In genomic region chr10:85185639-85186498, GRCm38 (mm10) we compare ENCODE assay signal across 9 mouse cellular contexts. TPM values are rescaled to one million over a fixed set of nuclear protein-coding genes. Genes with fewer than 3 reads are reported as not detected.
A peak's percentile ranks its signal among the peaks of the same experiment; 100 is the strongest.
DNase-seq lines count a peak whose midpoint lies in the region; ATAC-seq and TF ChIP-seq lines count a peak whose summit lies in the region.
"Had no signal": no experiment of that assay in that cellular context is flagged by ENCODE, and none has a peak within 500 bp of the region (broad histone marks: within the 10 kb centered on the region; RNA-seq: fewer than 3 reads in every experiment).

No protein-coding gene starts in this region.

- ATAC-seq in hindbrain, postnatal 0 days = no peak
- ATAC-seq in liver, embryonic 15.5 days (ENCODE audit: insufficient read depth) = no peak

- peak overlapping the region; percentile 83 for H3K9ac ChIP-seq in hindbrain, postnatal 0 days (replicated peaks; ENCODE audit: low read length)
- H3K9ac ChIP-seq in liver, embryonic 15.5 days = 0 out of 2 replicates have a peak overlapping the region, but pooled peaks have one; percentile 30

- WGBS in forebrain, embryonic 10.5 days = 33% methylated on average over 14 of the region's 14 CpGs
- 26% methylated on average over 14 of the region's 14 CpGs for WGBS in hindbrain, postnatal 0 days
- WGBS in liver, embryonic 15.5 days (ENCODE audit: insufficient replicate concordance) = 21% methylated on average over 14 of the region's 14 CpGs

- no peaks in the 10 kb centered on the region for H3K36me3 ChIP-seq in forebrain, embryonic 10.5 days (replicated peaks)
- no peaks in the 10 kb centered on the region for H3K36me3 ChIP-seq in hindbrain, postnatal 0 days (ENCODE audit: insufficient read depth, low read length)
- H3K36me3 ChIP-seq in liver, embryonic 15.5 days (replicated peaks) = no peaks in the 10 kb centered on the region
- H3K36me3 ChIP-seq: G1E had no signal

- H3K4me1 ChIP-seq in forebrain, embryonic 10.5 days = peaks cover 24% of the 10 kb centered on the region
- H3K4me1 ChIP-seq in hindbrain, postnatal 0 days (ENCODE audit: insufficient read depth, low read length) = peaks cover 9% of the 10 kb centered on the region; the same call in 1 of the 2 replicates
- peaks cover 12% of the 10 kb centered on the region for H3K4me1 ChIP-seq in liver, embryonic 15.5 days (replicated peaks)

- H3K9me3 ChIP-seq in forebrain, embryonic 10.5 days = no peaks in the 10 kb centered on the region
- H3K9me3 ChIP-seq in hindbrain, postnatal 0 days (ENCODE audit: low read length) = no peaks in the 10 kb centered on the region
- no peaks in the 10 kb centered on the region for H3K9me3 ChIP-seq in liver, embryonic 15.5 days (replicated peaks)

- H3K4me2 ChIP-seq in hindbrain, postnatal 0 days (ENCODE audit: low read depth, low read length) = peak overlapping the region; percentile 91
- peak overlapping the region; percentile 83 for H3K4me2 ChIP-seq in liver, embryonic 15.5 days

- H3K4me3 ChIP-seq in forebrain, embryonic 10.5 days = peak overlapping the region; percentile 89
- peak overlapping the region; percentile 88 for H3K4me3 ChIP-seq in hindbrain, postnatal 0 days (ENCODE audit: low read length)
- peak overlapping the region; percentile 69 for H3K4me3 ChIP-seq in liver, embryonic 15.5 days (replicated peaks)

- peak; percentile 18 for DNase-seq in adrenal gland, postnatal 10 days
- no peak for DNase-seq in adrenal gland, adult 8-10 months
- DNase-seq in R1 (ENCODE audit: low read depth, low spot score) = peak; percentile 27
- no peak for DNase-seq in forebrain, embryonic 10.5 days (ENCODE audit: extremely low spot score, low spot score)
- DNase-seq in hindbrain, postnatal 0 days (ENCODE audit: low spot score) = peak; percentile 34
- DNase-seq in retina, embryonic 14.5 days (ENCODE audit: low spot score) = peak; percentile 55
- no peak for DNase-seq in T-cell, adult 2 months (ENCODE audit: low spot score)

- no peaks in the 10 kb centered on the region for H3K27me3 ChIP-seq in forebrain, embryonic 10.5 days (ENCODE audit: poor library complexity, severe bottlenecking)
- H3K27me3 ChIP-seq in hindbrain, postnatal 0 days (ENCODE audit: insufficient read depth, low read length) = no peaks in the 10 kb centered on the region
- H3K27me3 ChIP-seq in liver, embryonic 15.5 days = peaks cover 30% of the 10 kb centered on the region

- peak overlapping the region; percentile 97 for H3K27ac ChIP-seq in forebrain, embryonic 10.5 days
- H3K27ac ChIP-seq in hindbrain, postnatal 0 days = peak overlapping the region; percentile 86
- peak overlapping the region; percentile 78; the same call in 1 of the 2 replicates for H3K27ac ChIP-seq in liver, embryonic 15.5 days (replicated peaks)

- TF ChIP-seq CTCF in hindbrain, postnatal 0 days (IDR thresholded peaks at IDR 0.05; ENCODE audit: low read depth) = peak; percentile 46

RNA-seq across cellular contexts. Expression of gene Cry1, which starts 1.0 kb away (rescaled TPM):
- 10 to 100 TPM; 17.2 to 23.5 TPM for total RNA-seq in adrenal gland, postnatal 10 days (2021)
- total RNA-seq in adrenal gland, adult 8-10 months (2022) = 10 to 100 TPM in 2 of 4 experiments, 1 to 10 TPM in 2; 6.5 to 13.4 (median 9.2) TPM
- polyA plus RNA-seq in forebrain, embryonic 10.5 days (2016; fragmentation: Nextera tagmentation; extraction: Ambion mirVana) = 30.7 and 31.4 TPM in 2 replicates
- total RNA-seq in hindbrain, postnatal 0 days (2014; rRNA removed) = 14.6 and 16.3 TPM in 2 replicates
- 28.6 and 30.8 TPM in 2 replicates for polyA plus RNA-seq in hindbrain, postnatal 0 days (2015; fragmentation: Nextera tagmentation; extraction: Ambion mirVana)
- polyA plus RNA-seq in liver, embryonic 15.5 days (2015; fragmentation: Nextera tagmentation; extraction: Ambion mirVana) = 6.9 TPM in 2 replicates
- polyA plus RNA-seq: G1E had no signal

RNA-seq across cellular contexts. Expression of gene Mterf2, which starts 58.0 kb away (rescaled TPM):
- 10 to 100 TPM in 1 of 2 experiments, 1 to 10 TPM in 1; 7.3 to 13.8 TPM for total RNA-seq in adrenal gland, postnatal 10 days (2021)
- total RNA-seq in adrenal gland, adult 8-10 months (2022) = 10 to 100 TPM in 2 of 4 experiments, 1 to 10 TPM in 2; 5.7 to 15.3 (median 8.8) TPM
- polyA plus RNA-seq in forebrain, embryonic 10.5 days (2016; fragmentation: Nextera tagmentation; extraction: Ambion mirVana) = 24.1 and 24.2 TPM in 2 replicates
- total RNA-seq in hindbrain, postnatal 0 days (2014; rRNA removed) = 9.8 and 16.3 TPM in 2 replicates
- polyA plus RNA-seq in hindbrain, postnatal 0 days (2015; fragmentation: Nextera tagmentation; extraction: Ambion mirVana) = 20.0 and 22.8 TPM in 2 replicates
- 4.2 and 4.9 TPM in 2 replicates for polyA plus RNA-seq in liver, embryonic 15.5 days (2015; fragmentation: Nextera tagmentation; extraction: Ambion mirVana)

Comparison
In these comparisons a context has a peak if more than half of its experiments do, and no peak if none do; other contexts are left out.
1. DNase-seq: peak in adrenal gland, postnatal 10 days (single experiment), R1 (single experiment), hindbrain, postnatal 0 days (single experiment) and retina, embryonic 14.5 days (single experiment); none in adrenal gland, adult 8-10 months (single experiment), forebrain, embryonic 10.5 days (single experiment) and T-cell, adult 2 months (single experiment).
2. Peak in every context shown above with its lines, with median percentiles within 50 percentile points of each other: H3K27ac ChIP-seq and H3K4me3 ChIP-seq.